Mouse (Mus musculus): ENCODE data around the gene Mxd4.

GRCm38 (mm10) chr5:34220001-34220400 is 32.5 kb upstream of the Mxd4 start:
- no peak for TF ChIP-seq EP300 (optimal IDR thresholded peaks at IDR 0.05)
- TF ChIP-seq CTCF (IDR thresholded peaks at IDR 0.05; ENCODE audit: low read depth): no peak

Measured in stomach, postnatal 0 days (tissue).